Mouse (Mus musculus): ENCODE results near the gene Sap25.

DNA sequence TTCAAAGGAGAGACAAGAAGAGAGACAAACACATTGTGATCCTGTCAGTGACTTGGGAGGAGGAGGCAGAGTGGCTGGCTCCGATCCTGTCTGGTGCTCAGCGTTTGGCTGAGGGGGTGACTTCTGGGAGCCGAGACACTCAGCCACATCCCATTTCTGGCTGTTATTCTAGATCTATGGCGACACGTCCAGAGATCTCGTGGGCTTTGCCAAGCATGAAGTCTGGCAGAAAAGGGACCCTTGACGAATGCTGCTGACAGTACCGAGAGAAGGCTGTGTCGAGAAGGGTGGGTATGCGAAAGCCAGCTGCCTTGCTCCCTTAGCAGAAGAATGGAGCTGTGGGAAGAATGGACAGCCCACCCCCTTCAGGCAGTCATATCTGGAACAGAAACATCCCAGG, 27.8 kb downstream of the Sap25 start:
- TF ChIP-seq POLR2A (IDR thresholded peaks at IDR 0.05; ENCODE audit: low read depth, low read length) (no peak), CTCF (conservative IDR thresholded peaks at IDR 0.05; ENCODE audit: insufficient read depth, insufficient read length, low read depth, low read length) (no peak)

All from kidney, adult 2 months (tissue).